Mouse (Mus musculus) cerebellum, postnatal 36 days (tissue): ENCODE data around the gene Zfp746.

ENCODE experiments used
- DNase-seq, 2 experiments: peaks; one replicate each; pipeline ENCODE4 v3.0.0; 2021 to 2022; ENCODE audit warnings: mixed read lengths in 2 of 2

Zfp746 gene

GRCm38 (mm10) chr6:48032661-48033060, 53.7 kb downstream of the Zfp746 start:
- no peak for DNase-seq

- DNase-seq = no peak
These were observed 60.3 kb downstream of the Zfp746 start for GRCm38 (mm10) chr6:48025905-48026660.

GRCm38 (mm10) chr6:48024994-48025345, 61.4 kb downstream of the Zfp746 start:
- DNase-seq = peak in 1 of 2 experiments; percentile 16

- peak; percentile 43 to 54 for DNase-seq
These were observed 61.9 kb downstream of the Zfp746 start for GRCm38 (mm10) chr6:48024330-48024993.

GRCm38 (mm10) chr6:48022672-48023071, 63.7 kb downstream of the Zfp746 start:
- peak; percentile 75 to 79 for DNase-seq

- DNase-seq = no peak
These were observed 64.7 kb downstream of the Zfp746 start for GRCm38 (mm10) chr6:48021678-48022077.

GRCm38 (mm10) chr6:48020006-48020405, 66.4 kb downstream of the Zfp746 start:
- DNase-seq = peak in 1 of 2 experiments; percentile 33

- DNase-seq = no peak
These were observed 69.6 kb downstream of the Zfp746 start for GRCm38 (mm10) chr6:48016841-48017240.

- DNase-seq = peak; percentile 82 to 89
These were observed 70.3 kb downstream of the Zfp746 start for GRCm38 (mm10) chr6:48016090-48016521.
